Mouse (Mus musculus) activated CD4-positive, CD25-positive, alpha-beta regulatory T cell (primary cell): ENCODE measurements around the gene Msi2. TPM values are rescaled to one million over a fixed set of nuclear protein-coding genes. Genes with fewer than 3 reads are reported as not detected.

Experiments
- polyA plus RNA-seq, 2 experiments: library from polyadenylated mRNA; unstranded; fragments of 100-300 nt; shearing (Covaris generic); gene quantifications; one replicate each; pipeline ENCODE4 v1.2.1; 2017

Gene Msi2
- polyA plus RNA-seq = 10 to 100 TPM; 20.9 to 22.4 TPM

DNA sequence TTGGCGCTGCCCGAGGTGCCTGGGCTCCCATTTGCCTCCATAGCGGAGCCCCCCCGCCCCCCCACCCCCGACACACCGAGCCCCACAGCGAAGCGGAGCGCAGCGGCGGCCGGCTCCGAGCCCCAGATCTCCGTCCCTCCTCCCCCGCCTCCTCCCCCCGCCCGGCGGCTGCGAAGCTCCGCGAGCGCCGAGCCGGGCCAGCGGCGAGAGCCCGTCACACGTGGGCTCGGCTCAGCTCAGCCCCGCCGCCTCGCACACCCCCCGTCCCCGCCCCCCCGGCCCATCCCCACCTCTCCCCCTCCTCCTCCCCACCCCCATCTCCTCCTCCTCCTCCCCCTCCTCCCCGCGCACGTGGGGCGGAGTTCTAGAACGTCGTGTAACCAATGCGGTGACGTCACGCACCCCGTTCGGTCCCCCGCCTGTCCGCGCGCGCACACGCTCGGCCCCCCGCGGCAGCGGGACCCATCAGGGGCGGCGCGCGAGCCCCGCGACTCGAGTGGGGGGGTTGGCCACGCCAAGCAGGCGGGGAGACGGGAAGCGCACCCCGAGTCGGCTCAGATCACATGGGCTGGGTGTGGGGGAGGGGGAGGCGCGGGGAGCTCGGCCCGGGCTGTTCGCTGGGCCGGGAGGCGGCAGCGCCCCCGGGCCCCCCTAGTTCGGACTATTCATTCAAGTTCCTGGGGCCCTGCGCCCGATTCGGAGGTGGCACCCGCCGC is at the start of gene Msi2:
Msi2 (minus strand) TSS at position 464 of the 716 bp plus-strand sequence.

DNA sequence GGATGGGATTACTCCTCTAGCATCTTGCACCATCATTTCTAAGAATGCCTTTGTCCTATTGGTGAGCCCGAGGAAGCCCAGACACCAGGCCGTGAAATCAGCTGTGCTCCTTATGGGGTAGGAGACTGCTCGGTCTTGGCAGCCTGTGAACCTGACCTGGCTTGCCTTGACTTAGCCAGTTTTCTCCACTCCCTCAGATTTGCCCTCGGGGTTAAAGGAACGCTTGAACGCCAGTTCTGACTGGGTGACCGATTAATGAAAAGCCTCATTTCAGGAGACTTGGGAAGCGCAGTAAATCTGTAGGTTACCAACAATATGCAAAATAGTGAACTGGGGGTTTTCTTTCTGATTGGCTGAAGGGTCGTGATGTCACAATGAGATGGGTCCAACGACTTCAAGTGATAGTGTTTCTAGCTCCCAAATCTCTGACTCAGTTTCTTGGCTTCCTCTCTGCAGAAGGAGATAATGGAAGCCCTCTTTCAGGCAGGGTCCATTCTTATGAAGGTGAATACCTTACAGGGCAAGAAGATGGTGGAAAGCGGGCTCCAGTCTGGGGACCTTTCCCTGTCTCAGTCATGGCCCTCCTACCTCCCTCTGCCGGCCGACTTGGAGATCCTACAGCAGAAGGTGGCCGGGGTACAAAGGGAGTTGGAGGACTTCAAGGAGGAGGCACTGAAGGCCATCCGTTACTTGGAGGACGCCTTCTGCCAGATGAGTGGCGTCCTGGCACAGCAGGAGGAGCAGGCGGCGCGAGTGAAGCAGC is 424.5 kb downstream of the Msi2 start, which contains the start of gene Ccdc182:
Ccdc182 (plus strand) TSS at position 428 of the 763 bp plus-strand sequence.

Other genes starting within 250 kb of the Msi2 start
- gene Akap1, start 146.1 kb upstream of the Msi2 start, polyA plus RNA-seq = 1 to 10 TPM in 1 of 2 experiments, under 1 TPM in 1; 0.87 to 2.0 TPM
- 10 to 100 TPM; 11.6 to 30.5 TPM for gene Scpep1, start 237.0 kb upstream of the Msi2 start, polyA plus RNA-seq
- not detected for gene Elobl, start 248.4 kb upstream of the Msi2 start, polyA plus RNA-seq